Mouse (Mus musculus) heart, embryonic 14.5 days (tissue): ENCODE measurements around the gene Mif. TPM values are rescaled to one million over a fixed set of nuclear protein-coding genes. Genes with fewer than 3 reads are reported as not detected.
"Not testable (repeated sequence)": the region's sequence is repeated elsewhere in the genome, so short reads cannot be mapped to it uniquely, and the experiment has no call there.

Source experiments
- ATAC-seq: fragments of 200-750 bp; cut with Nextera tagmentation; 2 replicates; pipeline ENCODE4 v1.8.0; 2017; ENCODE audit warnings: low read depth, moderate TSS enrichment; ENCODE audit not compliant: insufficient number of reproducible peaks, insufficient read depth, low FRiP score
- H3K27ac ChIP-seq, 2 experiments: fragments of 200-500 bp in 1 of 2; fragments of 300-500 bp in 1 of 2; sonication (generic) in 1 of 2; replicated peaks in 1 of 2; 2 replicates each; pipeline ENCODE4 v1.5.1; 2012 to 2014; ENCODE audit warnings: low read depth in 2 of 2, low read length in 2 of 2, control low read depth in 1 of 2, mild to moderate bottlenecking in 1 of 2, mixed read lengths in 1 of 2; ENCODE audit not compliant: control insufficient read depth in 1 of 2, insufficient read depth in 1 of 2
- H3K27me3 ChIP-seq: fragments of 300-500 bp; sonication (generic); 2 replicates; pipeline ENCODE4 v1.6.1; 2014; ENCODE audit warnings: mild to moderate bottlenecking, low read length, control low read depth; ENCODE audit not compliant: control insufficient read depth, insufficient read depth
- H3K36me3 ChIP-seq: fragments of 300-500 bp; sonication (generic); 2 replicates; pipeline ENCODE4 v1.6.1; 2014; ENCODE audit warnings: mild to moderate bottlenecking, control low read depth, low read length, mixed read lengths; ENCODE audit not compliant: control insufficient read depth, insufficient read depth
- H3K4me1 ChIP-seq, 2 experiments: fragments of 200-500 bp in 1 of 2; fragments of 300-500 bp in 1 of 2; sonication (generic) in 1 of 2; 2 replicates each; pipeline ENCODE4 v1.6.1; 2012 to 2014; ENCODE audit warnings: low read length in 2 of 2, control low read depth in 1 of 2, mixed read lengths in 1 of 2; ENCODE audit not compliant: control insufficient read depth in 2 of 2, insufficient read depth in 2 of 2
- H3K4me2 ChIP-seq: fragments of 300-500 bp; sonication (generic); 2 replicates; pipeline ENCODE4 v1.6.1; 2014; ENCODE audit warnings: mild to moderate bottlenecking, low read length
- H3K4me3 ChIP-seq, 2 experiments: fragments of 200-500 bp in 1 of 2; fragments of 300-500 bp in 1 of 2; sonication (generic) in 1 of 2; 2 replicates each; pipeline ENCODE4 v1.5.1; 2012 to 2014; ENCODE audit warnings: low read length in 2 of 2, mild to moderate bottlenecking in 2 of 2, control low read depth in 1 of 2, low read depth in 1 of 2, moderate library complexity in 1 of 2; ENCODE audit not compliant: control insufficient read depth in 1 of 2, insufficient read depth in 1 of 2
- H3K9ac ChIP-seq: fragments of 300-500 bp; sonication (generic); 2 replicates; pipeline ENCODE4 v1.6.1; 2014; ENCODE audit warnings: mild to moderate bottlenecking, low read length
- H3K9me3 ChIP-seq: fragments of 300-500 bp; sonication (generic); 2 replicates; pipeline ENCODE4 v1.6.1; 2016; ENCODE audit warnings: low read length, control low read depth; ENCODE audit not compliant: control insufficient read depth
- WGBS: fragments of 180-500 bp; shearing (Covaris S2); extraction: QIAGEN DNeasy Blood & Tissue Kit; methylation state at CpG from one replicate; pipeline ENCODE4 v1.1.7; 2014; 5-methylcytosine and 5-hydroxymethylcytosine counted together
- polyA plus RNA-seq: library from polyadenylated mRNA; unstranded; fragments of >200 nt; fragmentation: Nextera tagmentation; extraction: Ambion mirVana; gene quantifications from 2 replicates; pipeline ENCODE4 v1.2.1, GENCODE M21; 2014

Mif gene
- polyA plus RNA-seq, 1 experiment from 2014 or later = 2,703 TPM

- H3K27me3 ChIP-seq = no peaks in the 10 kb centered on the region
- H3K27ac ChIP-seq = no peak overlapping the region
- peaks cover 14 to 28% of the 10 kb centered on the region in 2 experiments for H3K4me1 ChIP-seq
- no peaks in the 10 kb centered on the region for H3K9me3 ChIP-seq
- H3K36me3 ChIP-seq = peaks cover 55% of the 10 kb centered on the region
- no peak overlapping the region for H3K4me3 ChIP-seq
- H3K9ac ChIP-seq = no peak overlapping the region
- ATAC-seq = no peak
- whole genome bisulfite sequencing = 96% methylated on average over 5 of the region's 5 CpGs
- no peak overlapping the region for H3K4me2 ChIP-seq
Measured at GRCm38 (mm10) chr10:75895730-75896129, 35.7 kb upstream of the Mif start.

- Histone ChIP-seq H3K27me3 (no peaks in the 10 kb centered on the region), H3K4me1 (peaks cover 14 to 27% of the 10 kb centered on the region in 2 experiments), H3K36me3 (peaks cover 49% of the 10 kb centered on the region), H3K9ac (no peak overlapping the region), H3K9me3 (no peaks in the 10 kb centered on the region), H3K4me2 (no peak overlapping the region), H3K27ac (no peak overlapping the region), H3K4me3 (no peak overlapping the region)
- ATAC-seq = no peak
- WGBS = 70% methylated on average over 6 of the region's 6 CpGs
Measured at GRCm38 (mm10) chr10:75894601-75895000, 34.6 kb upstream of the Mif start.

DNA sequence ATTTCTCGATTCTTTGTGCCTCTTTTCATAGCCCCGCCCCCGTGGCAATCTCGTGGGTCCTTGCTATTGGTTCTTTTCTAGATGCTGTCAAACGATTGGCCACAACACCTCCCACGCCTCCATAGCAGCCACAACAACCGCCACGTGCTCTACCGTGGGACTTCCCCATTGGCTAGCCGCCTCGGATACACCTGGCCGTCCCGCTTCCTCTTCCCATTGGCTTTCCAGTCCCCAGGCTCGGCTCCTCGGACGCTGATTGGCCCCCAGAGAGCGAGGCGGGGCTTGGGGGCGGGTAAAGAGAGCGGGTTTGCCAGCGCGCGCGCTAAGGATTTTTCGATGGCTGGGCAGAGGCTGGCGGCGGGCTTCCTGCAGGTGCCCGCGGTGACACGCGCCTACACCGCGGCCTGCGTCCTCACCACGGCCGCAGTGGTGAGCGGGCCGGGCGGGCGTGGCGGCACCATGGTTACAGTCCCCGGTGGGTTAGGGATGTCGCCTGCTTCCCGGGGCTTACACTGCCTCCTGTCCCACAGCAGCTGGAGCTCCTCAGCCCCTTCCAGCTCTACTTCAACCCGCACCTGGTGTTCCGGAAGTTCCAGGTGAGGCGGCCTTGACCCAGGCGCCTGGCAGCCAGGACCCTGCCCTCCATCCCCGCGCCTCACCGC lies 33.2 kb upstream of the Mif start, which contains the start of gene Derl3:
Gene Derl3, plus strand, starts transcription at position 325 of the 662 bp plus-strand sequence.
- H3K4me2 ChIP-seq = peak within 1 kb of the TSS; percentile 88
- 2% methylated on average over 44 of the region's 51 CpGs for WGBS
- peaks cover 42% of the 10 kb centered on the region for H3K36me3 ChIP-seq
- no peaks in the 10 kb centered on the region for H3K27me3 ChIP-seq
- H3K9ac ChIP-seq = peak within 1 kb of the TSS; percentile 62
- peak; percentile 95 for ATAC-seq
- H3K9me3 ChIP-seq = no peaks in the 10 kb centered on the region
- no peak within 1 kb of the TSS for H3K27ac ChIP-seq
- H3K4me1 ChIP-seq = peaks cover 8 to 13% of the 10 kb centered on the region in 2 experiments; a peak in 3 of 4 replicates
- H3K4me3 ChIP-seq = peak within 1 kb of the TSS; percentile 38 to 44

GRCm38 (mm10) chr10:75889406-75890153 lies 29.5 kb upstream of the Mif start:
- H3K27ac ChIP-seq = no peak overlapping the region
- no peaks in the 10 kb centered on the region for H3K27me3 ChIP-seq
- no peak overlapping the region for H3K4me2 ChIP-seq
- H3K9me3 ChIP-seq = no peaks in the 10 kb centered on the region
- peaks cover 9% of the 10 kb centered on the region; the same call in 1 of the 2 replicates for H3K36me3 ChIP-seq
- no peak overlapping the region for H3K9ac ChIP-seq
- peaks cover 5 to 6% of the 10 kb centered on the region in 2 experiments; a peak in 3 of 4 replicates for H3K4me1 ChIP-seq
- no peak for ATAC-seq
- no peak overlapping the region for H3K4me3 ChIP-seq
- 42% methylated on average over 8 of the region's 8 CpGs for WGBS

DNA sequence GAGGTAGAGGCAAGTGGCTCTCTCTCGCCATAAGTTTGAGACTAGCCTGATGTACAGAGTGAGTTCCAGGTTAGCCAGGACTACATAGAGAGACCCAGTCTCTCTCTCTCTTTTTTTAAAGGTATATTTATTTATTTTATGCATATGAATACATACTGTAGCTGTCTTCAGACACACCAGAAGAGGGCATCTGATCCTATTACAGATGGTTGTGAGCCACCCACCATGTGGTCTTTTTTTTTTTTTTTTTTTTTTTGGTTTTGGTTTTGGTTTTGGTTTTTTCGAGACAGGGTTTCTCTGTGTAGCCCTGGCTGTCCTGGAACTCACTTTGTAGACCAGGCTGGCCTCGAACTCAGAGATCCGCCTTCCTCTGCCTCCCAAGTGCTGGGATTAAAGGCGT lies 27.5 kb upstream of the Mif start:
- not testable (repeated sequence) for H3K4me3 ChIP-seq, H3K9me3 ChIP-seq, H3K4me1 ChIP-seq, H3K27ac ChIP-seq, H3K36me3 ChIP-seq, H3K4me2 ChIP-seq, H3K9ac ChIP-seq, H3K27me3 ChIP-seq, ATAC-seq
- WGBS = 77% methylated on average over 5 of the region's 5 CpGs

DNA sequence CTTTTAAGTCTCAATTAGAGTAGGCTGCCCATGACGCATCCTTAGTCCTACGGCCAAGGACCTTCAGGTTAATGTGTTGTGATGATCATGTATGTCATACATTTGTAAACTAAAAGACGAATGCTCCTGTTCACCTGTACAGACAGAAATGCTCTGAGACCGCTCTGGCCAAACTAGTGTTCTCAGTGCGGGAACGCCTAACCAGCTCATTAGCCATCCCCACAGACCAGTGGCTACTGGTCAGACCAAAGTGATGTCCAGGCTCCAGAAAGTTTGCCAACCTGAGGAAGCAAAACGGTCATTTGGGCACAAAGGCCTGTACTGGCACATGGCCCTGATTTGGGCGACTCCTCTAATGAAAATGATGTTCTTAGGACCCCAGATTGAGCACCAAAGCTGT lies 24.7 kb upstream of the Mif start:
- Histone ChIP-seq H3K27ac (no peak overlapping the region), H3K4me2 (no peak overlapping the region), H3K36me3 (no peaks in the 10 kb centered on the region), H3K9ac (no peak overlapping the region), H3K9me3 (no peaks in the 10 kb centered on the region), H3K4me1 (peaks cover 0 to 5% of the 10 kb centered on the region in 2 experiments; a peak in 1 of 4 replicates), H3K27me3 (no peaks in the 10 kb centered on the region), H3K4me3 (no peak overlapping the region)
- ATAC-seq = no peak
- WGBS = 93% methylated on average over 8 of the region's 8 CpGs

- Histone ChIP-seq H3K4me3 (no peak overlapping the region; a peak in 1 of 4 replicates), H3K27me3 (no peaks in the 10 kb centered on the region), H3K4me2 (peak overlapping the region; percentile 33), H3K9me3 (no peaks in the 10 kb centered on the region), H3K9ac (0 out of 2 replicates have a peak overlapping the region, but pooled peaks have one; percentile 12), H3K36me3 (no peaks in the 10 kb centered on the region), H3K4me1 (peaks cover 0 to 2% of the 10 kb centered on the region in 2 experiments; a peak in 1 of 4 replicates), H3K27ac (no peak overlapping the region)
- ATAC-seq = no peak; the same call in 1 of the 2 replicates
- WGBS = 1% methylated on average over 10 of the region's 10 CpGs
Measured at GRCm38 (mm10) chr10:75883232-75883552, 23.2 kb upstream of the Mif start.
